ENCODE assay signal across 14 mouse cellular contexts in the genomic region with DNA sequence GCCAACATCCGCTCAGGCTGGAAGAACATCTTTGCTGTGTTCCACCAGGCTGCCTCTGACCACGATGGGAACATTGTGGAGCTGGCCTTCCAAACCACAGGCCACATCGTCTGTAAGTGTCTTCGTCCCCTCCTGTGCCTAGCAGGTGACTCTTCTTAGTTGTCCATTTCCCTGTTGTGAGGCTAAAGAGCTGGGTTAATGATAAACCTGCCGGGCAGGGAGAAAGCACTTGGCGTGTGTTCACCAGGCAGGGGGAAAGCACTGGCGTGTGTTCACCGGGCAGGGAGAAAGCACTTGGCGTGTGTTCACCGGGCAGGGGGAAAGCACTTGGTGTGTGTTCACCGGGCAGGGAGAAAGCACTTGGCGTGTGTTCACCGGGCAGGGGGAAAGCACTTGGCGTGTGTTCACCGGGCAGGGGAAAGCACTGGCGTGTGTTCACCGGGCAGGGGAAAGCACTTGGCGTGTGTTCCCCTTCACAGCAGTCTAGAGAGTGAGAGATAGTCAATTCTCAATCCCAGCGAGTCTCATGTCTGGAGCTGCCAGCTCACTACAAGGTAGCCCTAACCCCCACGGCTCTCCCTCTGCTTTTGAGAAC. TPM values are rescaled to one million over a fixed set of nuclear protein-coding genes. Genes with fewer than 3 reads are reported as not detected.
DNase-seq lines count a peak whose midpoint lies in the region; ATAC-seq and TF ChIP-seq lines count a peak whose summit lies in the region.
"Had no signal": no experiment of that assay in that cellular context is flagged by ENCODE, and none has a peak within 500 bp of the region (broad histone marks: within the 10 kb centered on the region; RNA-seq: fewer than 3 reads in every experiment).

No protein-coding gene starts in this region.

- intact Hi-C loops in heart, postnatal 10 days (cut with DNase I) = no loop called here

- H3K79me2 ChIP-seq in liver, adult 2 months (ENCODE audit: control insufficient read depth, insufficient read depth, low read length) = no peaks in the 10 kb centered on the region

- H3K4me1 ChIP-seq in heart, embryonic 11.5 days (ENCODE audit: control insufficient read depth, insufficient read depth, low read length) = peaks cover 13% of the 10 kb centered on the region
- H3K4me1 ChIP-seq in liver, adult 2 months (ENCODE audit: control insufficient read depth, insufficient read depth, low read length) = peaks cover 12% of the 10 kb centered on the region
- H3K4me1 ChIP-seq in liver, embryonic 12.5 days = peaks cover 10% of the 10 kb centered on the region
- peaks cover 9% of the 10 kb centered on the region; the same call in 1 of the 2 replicates for H3K4me1 ChIP-seq in kidney, adult 2 months (ENCODE audit: control insufficient read depth, insufficient read depth, low read length)
- H3K4me1 ChIP-seq: stomach, embryonic 15.5 days had no signal

- no peaks in the 10 kb centered on the region for H3K27me3 ChIP-seq in heart, embryonic 11.5 days (ENCODE audit: control insufficient read depth, insufficient read depth, low read length)
- H3K27me3 ChIP-seq in liver, adult 2 months (ENCODE audit: control insufficient read depth, insufficient read depth, low read length) = no peaks in the 10 kb centered on the region
- no peaks in the 10 kb centered on the region for H3K27me3 ChIP-seq in liver, embryonic 12.5 days (replicated peaks)
- no peaks in the 10 kb centered on the region for H3K27me3 ChIP-seq in kidney, adult 2 months (replicated peaks; ENCODE audit: control insufficient read depth, insufficient read depth, low read length)
- H3K27me3 ChIP-seq: embryonic facial prominence, embryonic 13.5 days; liver, embryonic 13.5 days; stomach, embryonic 15.5 days had no signal

- no peak overlapping the region for H3K4me2 ChIP-seq in heart, embryonic 11.5 days
- H3K4me2 ChIP-seq in liver, embryonic 12.5 days = no peak overlapping the region
- H3K4me2 ChIP-seq: embryonic facial prominence, embryonic 13.5 days; hindbrain, embryonic 14.5 days; liver, embryonic 13.5 days; stomach, embryonic 15.5 days had no signal

- no peak overlapping the region for H3K9ac ChIP-seq in heart, embryonic 11.5 days (ENCODE audit: low read depth, low read length)
- peak overlapping the region; percentile 44 for H3K9ac ChIP-seq in liver, adult 2 months (ENCODE audit: low read depth, low read length)
- no peak overlapping the region for H3K9ac ChIP-seq in liver, embryonic 12.5 days
- H3K9ac ChIP-seq: embryonic facial prominence, embryonic 13.5 days; hindbrain, embryonic 14.5 days; liver, embryonic 13.5 days; stomach, embryonic 15.5 days had no signal

- no peak for TF ChIP-seq CTCF in liver, adult 2 months (IDR thresholded peaks at IDR 0.05; ENCODE audit: low read depth, low read length)
- TF ChIP-seq CTCF in kidney, adult 2 months (conservative IDR thresholded peaks at IDR 0.05; ENCODE audit: insufficient read depth, insufficient read length, low read depth, low read length) = no peak

- ATAC-seq in heart, embryonic 11.5 days (replicated peaks; ENCODE audit: insufficient number of reproducible peaks, low FRiP score, low TSS enrichment) = no peak
- ATAC-seq in liver, embryonic 12.5 days = no peak; the same call in 1 of the 2 replicates

- H3K36me3 ChIP-seq in heart, embryonic 11.5 days (ENCODE audit: control insufficient read depth, insufficient read depth, low read length) = peaks cover 22% of the 10 kb centered on the region
- peaks cover 33% of the 10 kb centered on the region for H3K36me3 ChIP-seq in liver, adult 2 months (ENCODE audit: control insufficient read depth, insufficient read depth, low read length)
- H3K36me3 ChIP-seq in liver, embryonic 12.5 days = peaks cover 100% of the 10 kb centered on the region
- peaks cover 3% of the 10 kb centered on the region for H3K36me3 ChIP-seq in kidney, adult 2 months (ENCODE audit: control insufficient read depth, insufficient read depth, low read length)

- peak overlapping the region; percentile 50 for H3K27ac ChIP-seq in heart, embryonic 11.5 days (ENCODE audit: low read depth, low read length)
- H3K27ac ChIP-seq in liver, adult 2 months (replicated peaks; ENCODE audit: insufficient read depth, low read depth, low read length) = peak overlapping the region; percentile 16; the same call in 1 of the 2 replicates
- no peak overlapping the region for H3K27ac ChIP-seq in liver, embryonic 12.5 days
- H3K27ac ChIP-seq in kidney, adult 2 months (ENCODE audit: insufficient read depth, low read depth, low read length) = peak overlapping the region; percentile 48; the same call in 1 of the 2 replicates
- H3K27ac ChIP-seq: embryonic facial prominence, embryonic 13.5 days; hindbrain, embryonic 14.5 days; liver, embryonic 13.5 days; stomach, embryonic 15.5 days had no signal

- no peak for TF ChIP-seq POLR2A in liver, adult 2 months (IDR thresholded peaks at IDR 0.05; ENCODE audit: extremely low read depth, insufficient read depth, low read length)
- no peak for TF ChIP-seq POLR2A in kidney, adult 2 months (IDR thresholded peaks at IDR 0.05; ENCODE audit: low read depth, low read length)

- H3K9me3 ChIP-seq in heart, embryonic 11.5 days (replicated peaks; ENCODE audit: control insufficient read depth, low read length) = no peaks in the 10 kb centered on the region
- no peaks in the 10 kb centered on the region for H3K9me3 ChIP-seq in liver, embryonic 12.5 days (replicated peaks)
- H3K9me3 ChIP-seq: embryonic facial prominence, embryonic 13.5 days; liver, embryonic 13.5 days; stomach, embryonic 15.5 days had no signal

- WGBS in heart, embryonic 11.5 days (ENCODE audit: insufficient replicate concordance) = 90% methylated on average over 20 of the region's 20 CpGs
- 19% methylated on average over 20 of the region's 20 CpGs for WGBS in liver, adult 2 months
- 81% methylated on average over 20 of the region's 20 CpGs for WGBS in liver, embryonic 12.5 days (ENCODE audit: insufficient replicate concordance)
- 32% methylated on average over 20 of the region's 20 CpGs for WGBS in kidney, adult 2 months

- no peak overlapping the region for H3K4me3 ChIP-seq in heart, embryonic 11.5 days (ENCODE audit: low read depth, low read length)
- H3K4me3 ChIP-seq in liver, adult 2 months (ENCODE audit: insufficient read depth, low read depth, low read length) = peak overlapping the region; percentile 7; the same call in 1 of the 2 replicates
- H3K4me3 ChIP-seq in liver, embryonic 12.5 days = no peak overlapping the region
- H3K4me3 ChIP-seq in kidney, adult 2 months (ENCODE audit: insufficient read depth, low read depth, low read length) = no peak overlapping the region
- H3K4me3 ChIP-seq: embryonic facial prominence, embryonic 13.5 days; liver, embryonic 13.5 days; stomach, embryonic 15.5 days had no signal

- DNase-seq in heart, postnatal 10 days = no peak
- peak; percentile 93 for DNase-seq in liver, adult 2 months (ENCODE audit: extremely low read depth, low read depth, low spot score)
- peak; percentile 81 for DNase-seq in kidney, adult 2 months
- peak; percentile 11 to 31 for DNase-seq in kidney, postnatal 4 days
- DNase-seq in right cerebral cortex, postnatal 10 days (ENCODE audit: low spot score in 2 of 2) = no peak
- no peak for DNase-seq in ovary, postnatal 36 days (ENCODE audit: low spot score)
- DNase-seq: gastrocnemius, postnatal 25 days; lung, postnatal 10 days had no signal

RNA-seq across cellular contexts. Expression of a gene that starts 35.5 kb away (rescaled TPM):
- polyA plus RNA-seq in heart, embryonic 11.5 days (2014; fragmentation: Nextera tagmentation; extraction: Ambion mirVana) = 124 and 146 TPM in 2 replicates
- total RNA-seq in heart, postnatal 10 days (2021) = 10 to 100 TPM; 48.0 to 53.0 TPM
- total RNA-seq in liver, adult 2 months (2014; rRNA removed) = 27.0 and 29.7 TPM in 2 replicates
- 8.3 and 10.7 TPM in 2 replicates for polyA plus RNA-seq in liver, adult 2 months (2012; rRNA removed)
- polyA plus RNA-seq in liver, embryonic 12.5 days (2016; fragmentation: Nextera tagmentation; extraction: Ambion mirVana) = 108 and 109 TPM in 2 replicates
- 15.8 TPM in 2 replicates for polyA plus RNA-seq in kidney, adult 2 months (2012; rRNA removed)

Comparison
In these comparisons a context has a peak if more than half of its experiments do, and no peak if none do; other contexts are left out.
1. DNase-seq: peak in liver, adult 2 months (single experiment), kidney, adult 2 months (single experiment) and kidney, postnatal 4 days (2 of 2); none in heart, postnatal 10 days (0 of 2), right cerebral cortex, postnatal 10 days (0 of 2) and ovary, postnatal 36 days (single experiment).